ENCODE assay signal across 17 mouse cellular contexts in the genomic region with DNA sequence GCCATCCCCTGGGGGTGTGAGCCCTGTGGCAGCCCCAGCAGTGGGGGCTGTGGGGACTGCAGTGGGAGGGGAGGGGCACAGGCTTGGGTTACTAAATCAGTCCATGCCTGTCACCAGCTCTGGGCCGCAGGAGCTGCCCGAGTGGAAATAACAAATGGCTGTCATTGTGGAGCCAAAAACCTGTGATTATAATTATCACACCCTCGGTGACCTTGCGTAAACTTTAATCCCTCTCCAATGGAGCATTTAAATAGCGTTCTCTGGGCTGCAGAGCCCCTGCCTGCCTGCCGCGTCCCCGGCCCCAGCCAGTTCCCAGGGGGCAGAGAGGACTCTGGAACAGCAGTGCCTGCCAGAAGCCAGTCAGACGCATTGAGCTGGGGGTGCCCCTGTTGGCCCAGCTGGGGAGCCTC. TPM values are rescaled to one million over a fixed set of nuclear protein-coding genes. Genes with fewer than 3 reads are reported as not detected.
DNase-seq lines count a peak whose midpoint lies in the region; ATAC-seq lines count a peak whose summit lies in the region.
"Had no signal": no experiment of that assay in that cellular context is flagged by ENCODE, and none has a peak within 500 bp of the region (broad histone marks: within the 10 kb centered on the region; RNA-seq: fewer than 3 reads in every experiment).

No protein-coding gene starts in this region.

- H3K4me3 ChIP-seq in kidney, embryonic 14.5 days (ENCODE audit: low read length): no peak overlapping the region
- no peak overlapping the region for H3K4me3 ChIP-seq in heart, embryonic 15.5 days
- H3K4me3 ChIP-seq in midbrain, embryonic 13.5 days (replicated peaks): no peak overlapping the region
- H3K4me3 ChIP-seq: liver, embryonic 13.5 days had no signal

- DNase-seq in kidney, adult 9 months: no peak
- peak; percentile 21 for DNase-seq in heart, adult 8-10 months (ENCODE audit: low spot score)
- DNase-seq in adrenal gland, postnatal 36 days: no peak
- DNase-seq in layer of hippocampus, adult 9-11 months: no peak
- DNase-seq: cerebellum, postnatal 25 days; gastrocnemius, postnatal 25 days; liver, embryonic 13.5 days; lung, postnatal 10 days; thymus, postnatal 4 days had no signal

- H3K36me3 ChIP-seq in kidney, embryonic 14.5 days (ENCODE audit: control insufficient read depth, insufficient read depth, low read length): no peaks in the 10 kb centered on the region
- H3K36me3 ChIP-seq in heart, embryonic 15.5 days: no peaks in the 10 kb centered on the region
- H3K36me3 ChIP-seq in midbrain, embryonic 13.5 days: no peaks in the 10 kb centered on the region
- H3K36me3 ChIP-seq: liver, embryonic 13.5 days had no signal

- H3K27ac ChIP-seq in kidney, embryonic 14.5 days (ENCODE audit: low read depth, low read length): no peak overlapping the region
- peak overlapping the region; percentile 65 for H3K27ac ChIP-seq in heart, embryonic 15.5 days
- no peak overlapping the region for H3K27ac ChIP-seq in midbrain, embryonic 13.5 days
- H3K27ac ChIP-seq: liver, embryonic 13.5 days; stomach, postnatal 0 days had no signal

- H3K9ac ChIP-seq in kidney, embryonic 14.5 days (ENCODE audit: low read depth, low read length): no peak overlapping the region
- H3K9ac ChIP-seq in heart, embryonic 15.5 days: no peak overlapping the region
- H3K9ac ChIP-seq in midbrain, embryonic 13.5 days (replicated peaks): peak overlapping the region; percentile 36; the same call in 1 of the 2 replicates
- H3K9ac ChIP-seq: liver, embryonic 13.5 days had no signal

- ATAC-seq in kidney, embryonic 14.5 days (ENCODE audit: low FRiP score, low TSS enrichment): peak; percentile 47; the same call in 1 of the 2 replicates
- peak; percentile 68 for ATAC-seq in heart, embryonic 15.5 days (replicated peaks; ENCODE audit: insufficient number of reproducible peaks, insufficient read depth, low FRiP score, low read depth)
- ATAC-seq in midbrain, embryonic 13.5 days: no peak; the same call in 1 of the 2 replicates
- ATAC-seq: intestine, embryonic 16.5 days; Patski had no signal

- H3K27me3 ChIP-seq in kidney, embryonic 14.5 days (ENCODE audit: control insufficient read depth, insufficient read depth, low read length): peaks cover 11% of the 10 kb centered on the region; the same call in 1 of the 2 replicates
- H3K27me3 ChIP-seq in heart, embryonic 15.5 days: peaks cover 6% of the 10 kb centered on the region; the same call in 1 of the 2 replicates
- H3K27me3 ChIP-seq in midbrain, embryonic 13.5 days: peaks cover 13% of the 10 kb centered on the region; the same call in 1 of the 2 replicates

- WGBS in kidney, embryonic 14.5 days: 4% methylated on average over 9 of the region's 9 CpGs
- WGBS in heart, embryonic 15.5 days: 4% methylated on average over 9 of the region's 9 CpGs
- WGBS in midbrain, embryonic 13.5 days: 2% methylated on average over 9 of the region's 9 CpGs

- H3K4me1 ChIP-seq in kidney, embryonic 14.5 days (ENCODE audit: control insufficient read depth, insufficient read depth, low read length): peaks cover 8% of the 10 kb centered on the region; the same call in 1 of the 2 replicates
- H3K4me1 ChIP-seq in heart, embryonic 15.5 days (replicated peaks): peaks cover 51% of the 10 kb centered on the region
- peaks cover 21% of the 10 kb centered on the region for H3K4me1 ChIP-seq in midbrain, embryonic 13.5 days (replicated peaks)
- H3K4me1 ChIP-seq: liver, embryonic 13.5 days had no signal

- H3K4me2 ChIP-seq in kidney, embryonic 14.5 days (replicated peaks; ENCODE audit: low read depth, low read length): no peak overlapping the region
- H3K4me2 ChIP-seq in heart, embryonic 15.5 days: peak overlapping the region; percentile 35
- no peak overlapping the region for H3K4me2 ChIP-seq in midbrain, embryonic 13.5 days (replicated peaks)
- H3K4me2 ChIP-seq: liver, embryonic 13.5 days had no signal

- H3K9me3 ChIP-seq in kidney, embryonic 14.5 days (ENCODE audit: control insufficient read depth, low read length): no peaks in the 10 kb centered on the region
- no peaks in the 10 kb centered on the region for H3K9me3 ChIP-seq in heart, embryonic 15.5 days (replicated peaks)
- no peaks in the 10 kb centered on the region for H3K9me3 ChIP-seq in midbrain, embryonic 13.5 days
- H3K9me3 ChIP-seq: liver, embryonic 13.5 days had no signal

RNA-seq across cellular contexts. Expression of a gene that starts 54.4 kb away (rescaled TPM):
- polyA plus RNA-seq in kidney, embryonic 14.5 days (2014; fragmentation: Nextera tagmentation; extraction: Ambion mirVana): not detected in 2 replicates
- not detected for total RNA-seq in heart, adult 8-10 months (2022)
- not detected in 2 replicates for polyA plus RNA-seq in heart, embryonic 15.5 days (2015; fragmentation: Nextera tagmentation; extraction: Ambion mirVana)
- polyA plus RNA-seq in midbrain, embryonic 13.5 days (2015; fragmentation: Nextera tagmentation; extraction: Ambion mirVana): not detected in 2 replicates
- total RNA-seq in adrenal gland, postnatal 36 days (2021): not detected
- total RNA-seq: adrenal gland, adult 18-20 months; gastrocnemius, postnatal 25 days had no signal
- polyA plus RNA-seq: intestine, embryonic 16.5 days; liver, embryonic 13.5 days; Patski; small intestine, adult 2 months; stomach, postnatal 0 days had no signal
